Mouse (Mus musculus) adrenal gland, postnatal 10 days (tissue): ENCODE measurements at regions not wholly inside any gene's neighbourhood (a gene's known extent, or its start where the extent isn't known, plus 50 kb on each side); places are given as distances from the start of the nearest gene placed in this dataset.

Source experiments
- DNase-seq: peaks from one replicate; pipeline ENCODE4 v3.0.0; 2021; ENCODE audit warnings: mixed read lengths

DNA sequence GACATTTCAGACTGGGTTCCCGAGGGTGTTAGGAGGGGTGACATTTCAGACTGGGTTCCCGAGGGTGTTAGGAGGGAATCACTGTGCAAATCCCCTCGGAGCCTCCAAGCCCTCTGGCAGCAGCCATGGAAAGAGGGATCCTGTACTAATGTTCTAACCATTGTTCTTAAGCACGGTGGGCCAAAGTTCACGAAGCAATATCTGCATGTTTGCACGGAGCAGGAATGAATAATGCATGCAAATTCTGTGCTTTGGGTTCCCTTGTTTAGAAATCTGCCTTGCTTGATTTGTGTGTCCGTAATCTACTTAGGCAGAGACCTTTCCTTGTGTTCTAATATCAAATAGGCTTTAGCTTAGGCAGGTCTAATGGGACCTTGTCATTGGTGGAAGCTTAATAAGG, 55.9 kb upstream of the Zfp280d start:
- no peak for DNase-seq

DNA sequence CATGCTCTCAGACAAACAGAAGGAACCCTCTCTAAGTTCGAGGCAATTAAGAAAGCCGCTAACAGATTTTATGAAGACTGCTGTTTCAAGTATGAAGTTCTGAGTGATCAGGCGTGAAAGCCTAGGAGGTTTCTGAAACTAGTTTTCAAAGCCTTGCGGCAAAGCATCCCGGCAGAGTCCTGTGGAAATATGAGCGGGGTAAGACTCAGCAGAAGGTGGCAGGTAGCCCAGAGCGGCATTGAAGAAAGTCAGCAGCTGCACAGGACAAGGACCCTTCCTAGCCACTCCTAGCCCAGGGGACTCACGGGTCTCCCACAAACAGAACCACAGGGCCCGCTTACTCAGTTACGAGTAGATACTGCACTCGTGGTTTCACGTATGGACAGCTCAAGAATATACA, 54.8 kb upstream of the Zfp280d start:
- no peak for DNase-seq

GRCm38 (mm10) chr9:72221333-72221732, 53.3 kb upstream of the Zfp280d start:
- DNase-seq, result no peak
